Mouse (Mus musculus) frontal cortex, adult (tissue): ENCODE measurements around the gene Gm14862.
"Not testable (repeated sequence)": the region's sequence is repeated elsewhere in the genome, so short reads cannot be mapped to it uniquely, and the experiment has no call there.

Source experiments
- ATAC-seq: cut with Nextera tagmentation; 2 replicates; pipeline ENCODE4 v1.9.2; 2017; ENCODE audit warnings: mild to moderate bottlenecking, moderate library complexity, mixed read lengths; ENCODE audit not compliant: low TSS enrichment

Gm14862 gene

GRCm38 (mm10) chrX:9256766-9257165, at the start of gene Gm14862:
TSS of gene Gm14862 (minus strand) at chrX:9256899.
- no peak for ATAC-seq

DNA sequence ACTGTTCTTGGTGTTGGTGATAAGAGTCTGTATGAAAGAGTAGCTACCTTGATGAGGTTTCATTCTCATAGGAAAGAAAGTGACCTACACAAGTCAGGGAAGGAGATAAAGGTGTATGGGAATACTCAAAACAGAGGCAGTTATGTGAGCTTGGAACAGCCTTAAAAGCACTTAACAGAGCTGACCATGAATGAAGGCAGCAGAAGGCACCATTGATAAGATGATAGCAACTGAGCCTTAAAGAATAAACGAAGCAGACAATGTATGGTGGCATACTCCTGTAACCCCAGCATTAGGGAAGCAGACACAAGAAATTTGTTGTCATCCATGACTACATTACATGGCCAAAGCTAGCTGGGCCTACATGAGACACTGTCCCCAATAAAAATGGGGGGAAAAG, 46.8 kb upstream of the Gm14862 start:
- no peak for ATAC-seq

GRCm38 (mm10) chrX:9302791-9303190, 46.1 kb upstream of the Gm14862 start:
- ATAC-seq = no peak

DNA sequence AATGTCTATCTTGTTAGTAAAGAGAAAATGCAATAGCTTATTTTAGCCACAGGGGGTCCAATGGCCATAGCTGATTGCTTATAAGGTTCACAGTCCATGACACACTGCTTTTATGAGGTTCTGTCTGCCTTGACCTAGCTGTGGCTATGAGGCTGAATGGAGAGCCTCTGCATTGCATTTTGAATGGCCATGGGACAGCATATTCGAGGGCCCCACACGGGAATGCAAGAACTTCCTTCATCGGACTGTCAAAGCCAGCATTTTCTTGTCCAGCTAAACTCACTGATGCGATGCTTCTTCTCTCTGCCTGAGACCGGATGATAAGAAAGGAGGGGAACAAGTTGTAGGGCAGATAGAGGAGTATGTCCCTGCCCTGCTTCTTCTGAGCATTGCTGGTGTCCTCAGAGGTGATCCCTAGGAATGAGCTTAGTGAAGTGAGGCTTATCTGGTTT, 41.7 kb upstream of the Gm14862 start:
- no peak for ATAC-seq

DNA sequence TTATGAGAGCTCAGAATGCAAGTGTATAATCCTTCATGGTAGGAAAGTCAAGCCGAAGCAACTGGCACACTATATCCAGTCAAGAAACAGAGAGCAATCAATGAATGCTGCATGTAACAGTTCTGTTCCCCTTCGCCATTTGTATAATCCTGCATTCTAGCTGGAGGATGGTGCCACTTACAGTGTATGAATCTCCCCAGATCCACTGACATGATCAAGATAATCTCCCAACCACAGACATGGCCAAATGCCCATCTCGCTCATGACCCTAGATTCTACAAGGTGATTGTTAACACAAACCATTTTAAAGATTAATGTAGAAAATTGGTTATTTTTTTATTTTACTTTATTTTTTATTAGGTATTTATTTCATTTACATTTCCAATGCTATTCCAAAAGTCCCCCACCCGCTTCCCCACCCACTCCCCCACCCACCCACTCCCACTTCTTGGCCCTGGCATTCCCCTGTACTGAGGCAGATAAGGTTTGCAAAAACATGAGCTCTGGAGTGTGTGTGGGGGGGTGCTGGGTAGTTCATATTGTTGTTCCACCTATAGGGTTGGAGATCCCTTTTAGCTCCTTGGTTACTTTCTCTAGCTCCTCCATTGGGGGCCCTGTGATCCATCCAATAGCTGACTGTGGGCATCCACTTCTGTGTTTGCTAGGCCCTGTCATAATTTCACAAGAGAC, 36.6 kb upstream of the Gm14862 start:
- not testable (repeated sequence) for ATAC-seq

GRCm38 (mm10) chrX:9283464-9283863, 26.8 kb upstream of the Gm14862 start, which contains the start of gene H2al1m:
TSS of gene H2al1m (plus strand) at chrX:9283764.
- not testable (repeated sequence) for ATAC-seq

- ATAC-seq = no peak
Observed at GRCm38 (mm10) chrX:9274321-9274720, 17.6 kb upstream of the Gm14862 start.

- ATAC-seq = no peak
Observed at GRCm38 (mm10) chrX:9273377-9274002, 16.8 kb upstream of the Gm14862 start.

GRCm38 (mm10) chrX:9272460-9273361, 16.0 kb upstream of the Gm14862 start, which contains the start of gene Xk:
TSS of gene Xk (plus strand) at chrX:9272756.
- peak; percentile 82 for ATAC-seq

- peak; percentile 15; the same call in 1 of the 2 replicates for ATAC-seq
Observed at GRCm38 (mm10) chrX:9271947-9272459, 15.3 kb upstream of the Gm14862 start.

GRCm38 (mm10) chrX:9271112-9271511, 14.4 kb upstream of the Gm14862 start:
- no peak for ATAC-seq

DNA sequence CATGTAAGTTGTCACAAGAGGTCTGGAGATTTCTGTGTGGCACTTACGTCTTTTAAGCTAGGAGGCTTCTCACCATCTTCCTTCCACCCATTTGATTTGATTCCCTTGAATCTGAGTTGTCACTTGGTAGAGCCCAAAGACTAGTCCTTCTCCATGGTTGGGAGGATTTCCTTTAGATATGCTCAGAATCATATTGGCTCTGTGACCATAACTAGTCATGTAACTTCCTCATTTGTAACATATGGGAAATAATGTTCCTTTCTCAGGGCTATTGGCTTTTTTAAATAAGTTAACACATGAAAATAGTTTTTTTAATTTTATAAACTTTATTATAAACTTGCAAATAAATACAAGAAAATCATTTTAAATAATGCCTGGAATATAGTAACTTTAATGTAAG, 2.6 kb upstream of the Gm14862 start:
- no peak for ATAC-seq

GRCm38 (mm10) chrX:9257831-9258230, 1.1 kb upstream of the Gm14862 start:
- no peak for ATAC-seq

- peak; percentile 96 for ATAC-seq
Observed at GRCm38 (mm10) chrX:9254901-9255300, 1.8 kb downstream of the Gm14862 start.

DNA sequence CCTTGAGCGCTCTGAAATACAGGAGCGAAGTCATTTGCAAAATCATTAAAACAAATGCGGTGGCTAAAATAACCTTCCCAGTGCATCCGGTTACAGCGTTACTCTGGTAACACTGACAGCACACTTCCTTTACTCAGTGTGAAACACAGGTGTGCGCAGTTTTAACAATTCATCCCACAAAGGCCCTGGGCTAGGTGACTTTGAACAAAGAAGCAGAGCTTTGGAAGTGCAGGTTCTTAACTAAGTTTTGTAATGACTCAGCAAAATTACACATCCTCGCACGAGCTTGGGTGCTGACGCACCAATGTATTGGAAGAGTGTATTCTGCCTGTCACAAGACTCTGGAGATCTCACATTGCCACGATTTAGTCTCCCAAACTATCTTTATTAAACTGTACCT, 2.7 kb downstream of the Gm14862 start:
- ATAC-seq = no peak

DNA sequence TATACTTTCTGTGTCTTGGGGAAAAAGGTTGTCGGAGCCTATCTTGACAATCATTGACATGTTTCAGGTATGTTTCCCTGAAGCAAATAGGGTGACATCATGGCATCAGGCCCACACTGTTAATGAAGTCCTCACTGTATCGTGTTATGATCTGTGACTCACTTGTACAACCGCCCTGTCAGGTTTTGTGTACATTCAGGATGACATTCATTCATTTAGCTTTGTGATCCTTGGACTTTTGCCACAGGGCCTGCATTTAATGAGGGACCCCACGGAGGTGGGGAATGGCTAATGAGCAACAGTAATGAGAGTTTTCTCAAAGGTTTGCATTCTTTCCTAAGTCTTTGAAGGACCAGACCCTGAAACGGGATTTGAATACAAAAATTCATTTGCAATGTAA, 7.8 kb downstream of the Gm14862 start:
- no peak for ATAC-seq

- no peak for ATAC-seq
Observed at GRCm38 (mm10) chrX:9244603-9245336, 11.9 kb downstream of the Gm14862 start.

- no peak for ATAC-seq
Observed at GRCm38 (mm10) chrX:9243381-9243864, 13.3 kb downstream of the Gm14862 start.

DNA sequence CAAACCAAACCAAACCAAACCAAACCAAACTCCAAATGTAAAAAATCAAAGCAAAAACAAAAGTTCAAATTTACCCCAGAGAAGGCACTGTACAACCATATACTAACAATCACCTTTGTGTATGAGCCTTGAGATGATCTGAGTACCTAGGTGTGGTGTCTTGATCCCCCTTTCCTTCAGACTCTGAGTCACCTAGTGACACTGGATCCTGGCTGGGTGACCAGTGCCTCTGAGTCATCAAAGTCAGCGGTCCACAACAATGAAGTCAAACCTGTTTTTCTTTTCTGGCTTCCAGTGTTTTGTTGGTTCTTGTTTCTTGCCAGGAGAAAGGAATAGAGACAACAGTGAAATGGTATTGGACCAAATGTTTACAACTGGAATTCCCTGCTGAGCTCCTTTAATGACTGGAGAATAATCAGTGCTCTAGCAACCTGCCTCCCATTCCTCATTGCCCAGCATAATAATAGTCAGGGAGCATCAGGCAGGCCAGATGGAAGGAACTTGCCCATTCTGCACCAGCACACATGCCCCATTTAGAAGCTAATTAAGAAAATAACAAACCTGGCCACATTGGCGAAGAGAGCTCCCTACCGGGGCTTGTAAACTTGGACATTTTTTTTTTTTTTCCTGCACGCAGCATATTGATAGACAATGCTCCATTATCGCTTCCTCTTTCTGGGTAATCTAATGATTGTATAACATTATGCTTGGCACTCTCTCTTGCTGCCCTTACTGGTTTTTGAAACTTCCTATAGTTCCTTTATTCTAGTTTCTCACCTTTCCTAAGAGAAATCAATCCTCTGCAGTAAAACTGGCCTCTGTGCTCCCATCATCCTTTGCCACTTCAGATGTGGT, 15.7 kb downstream of the Gm14862 start:
- no peak for ATAC-seq

- no peak for ATAC-seq
Observed at GRCm38 (mm10) chrX:9227105-9227504, 29.6 kb downstream of the Gm14862 start.
